Mouse (Mus musculus) testis, adult 2 months (tissue): Measurements from ENCODE around the gene Chchd3.

Experiments used
- CTCF ChIP-seq: fragments of 200-500 bp; IDR thresholded peaks from 2 replicates; pipeline ENCODE4 v1.5.1; 2012; ENCODE audit warnings: low read depth, mild to moderate bottlenecking, inconsistent platforms, low read length, moderate library complexity; ENCODE audit not compliant: control insufficient read depth, insufficient read depth, insufficient replicate concordance
- POLR2A ChIP-seq: fragments of 200-500 bp; IDR thresholded peaks from 2 replicates; pipeline ENCODE4 v1.6.1; 2012; ENCODE audit warnings: low read depth, mild to moderate bottlenecking, inconsistent platforms, low read length, moderate library complexity; ENCODE audit not compliant: control insufficient read depth

- TF ChIP-seq POLR2A (no peak), CTCF (no peak)
Measured at GRCm38 (mm10) chr6:33080186-33080585, 20.1 kb upstream of the Chchd3 start.
